Mouse (Mus musculus) liver, embryonic 14.5 days (tissue): ENCODE measurements around the gene Slc7a5.

ENCODE experiments used
- CTCF ChIP-seq: IDR thresholded peaks from 2 replicates; pipeline ENCODE4 v1.5.1; 2016; ENCODE audit warnings: antibody characterized with exemption, low read depth, control low read depth
- EP300 ChIP-seq: IDR thresholded peaks from 2 replicates; pipeline ENCODE4 v1.6.1; 2016; ENCODE audit warnings: antibody characterized with exemption, low read depth

- TF ChIP-seq CTCF = no peak; the same call in 1 of the 2 replicates
- TF ChIP-seq EP300 = no peak
Measured at GRCm38 (mm10) chr8:121944831-121945230, 37.3 kb upstream of the Slc7a5 start, which contains the start of gene Car5a.
